Mouse (Mus musculus): ENCODE data around the gene Aldh3b1. TPM values are rescaled to one million over a fixed set of nuclear protein-coding genes. Genes with fewer than 3 reads are reported as not detected.
A peak's percentile ranks its signal among the peaks of the same experiment; 100 is the strongest.
"Not testable (repeated sequence)": the region's sequence is repeated elsewhere in the genome, so short reads cannot be mapped to it uniquely, and the experiment has no call there.

Gene Aldh3b1
- polyA plus RNA-seq, 1 experiment from 2014 or later, result 1.1 TPM

- 71% methylated on average over 5 of the region's 5 CpGs for WGBS
- not testable (repeated sequence) for H3K27ac ChIP-seq; H3K36me3 ChIP-seq (ENCODE audit: poor library complexity, severe bottlenecking); H3K4me1 ChIP-seq; H3K4me3 ChIP-seq; H3K4me2 ChIP-seq; H3K27me3 ChIP-seq; H3K9ac ChIP-seq; ATAC-seq; H3K9me3 ChIP-seq (replicated peaks)
Observed at GRCm38 (mm10) chr19:3957296-3958036, 27.9 kb upstream of the Aldh3b1 start.

DNA sequence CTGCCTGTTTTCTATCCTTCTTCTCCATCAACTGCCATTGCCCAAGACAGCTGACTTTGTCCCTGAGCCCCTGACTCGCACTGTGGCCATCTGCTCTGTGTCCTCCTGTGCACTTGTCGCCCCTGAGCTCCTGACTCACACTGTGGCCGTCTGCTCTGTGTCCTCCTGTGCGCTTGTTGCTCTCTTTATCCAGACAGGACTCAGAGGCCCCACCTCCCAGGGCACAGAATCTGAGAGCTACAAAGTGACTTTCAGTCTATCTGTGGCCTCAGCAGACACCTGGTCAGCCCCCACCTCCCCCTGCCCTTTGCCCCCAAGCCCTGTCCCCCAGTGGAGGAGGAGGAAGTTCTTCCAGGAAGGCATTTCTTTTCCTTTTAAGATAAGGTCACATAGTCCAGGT is 26.2 kb upstream of the Aldh3b1 start:
- Histone ChIP-seq H3K4me1 (no peaks in the 10 kb centered on the region), H3K9me3 (replicated peaks) (no peaks in the 10 kb centered on the region), H3K4me2 (no peak overlapping the region), H3K4me3 (no peak overlapping the region), H3K27ac (no peak overlapping the region), H3K36me3 (ENCODE audit: poor library complexity, severe bottlenecking) (no peaks in the 10 kb centered on the region), H3K27me3 (0 out of 2 replicates have a peak, but pooled peaks cover 3% of the 10 kb centered on the region), H3K9ac (no peak overlapping the region)
- 47% methylated on average over 4 of the region's 4 CpGs for WGBS
- ATAC-seq, result no peak

GRCm38 (mm10) chr19:3955033-3955432 is 25.4 kb upstream of the Aldh3b1 start:
- Histone ChIP-seq H3K36me3 (ENCODE audit: poor library complexity, severe bottlenecking) (no peaks in the 10 kb centered on the region), H3K9ac (no peak overlapping the region), H3K27me3 (0 out of 2 replicates have a peak, but pooled peaks cover 3% of the 10 kb centered on the region), H3K4me1 (no peaks in the 10 kb centered on the region), H3K27ac (no peak overlapping the region), H3K4me2 (no peak overlapping the region), H3K9me3 (replicated peaks) (no peaks in the 10 kb centered on the region), H3K4me3 (no peak overlapping the region)
- 78% methylated on average over 3 of the region's 3 CpGs for WGBS
- no peak for ATAC-seq

DNA sequence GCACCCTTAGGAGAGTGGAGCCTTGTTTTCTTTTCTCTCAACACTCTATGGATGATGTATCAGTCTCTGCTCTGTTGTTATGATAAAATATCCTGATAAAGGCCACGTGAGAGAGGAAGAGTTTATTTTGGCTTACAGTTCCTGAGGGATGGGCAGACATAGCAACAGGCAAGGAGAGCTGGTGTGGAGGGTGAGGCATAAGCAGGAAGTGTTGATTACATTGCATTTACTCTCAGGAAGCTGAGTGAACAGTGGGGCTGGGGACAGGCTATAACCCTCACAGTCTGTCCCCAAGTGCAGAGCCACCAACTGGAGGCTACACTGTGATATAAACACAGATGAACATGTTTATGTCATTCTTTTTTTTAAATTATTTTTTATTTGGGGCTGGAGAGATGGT is 22.5 kb upstream of the Aldh3b1 start:
- 0 out of 2 replicates have a peak, but pooled peaks cover 3% of the 10 kb centered on the region for H3K27me3 ChIP-seq
- H3K4me1 ChIP-seq, result no peaks in the 10 kb centered on the region
- no peaks in the 10 kb centered on the region for H3K9me3 ChIP-seq (replicated peaks)
- no peak overlapping the region for H3K9ac ChIP-seq
- no peaks in the 10 kb centered on the region for H3K36me3 ChIP-seq (ENCODE audit: poor library complexity, severe bottlenecking)
- no peak overlapping the region for H3K27ac ChIP-seq
- H3K4me3 ChIP-seq, result no peak overlapping the region
- H3K4me2 ChIP-seq, result no peak overlapping the region
- WGBS, result 63% methylated on average over 1 of the region's 1 CpGs
- ATAC-seq, result no peak

- ATAC-seq, result no peak
- no peak overlapping the region for H3K4me2 ChIP-seq
- H3K9me3 ChIP-seq (replicated peaks), result no peaks in the 10 kb centered on the region
- no peak overlapping the region for H3K9ac ChIP-seq
- no peaks in the 10 kb centered on the region for H3K36me3 ChIP-seq (ENCODE audit: poor library complexity, severe bottlenecking)
- H3K4me1 ChIP-seq, result no peaks in the 10 kb centered on the region
- 0 out of 2 replicates have a peak, but pooled peaks cover 3% of the 10 kb centered on the region for H3K27me3 ChIP-seq
- H3K4me3 ChIP-seq, result no peak overlapping the region
- H3K27ac ChIP-seq, result no peak overlapping the region
Observed at GRCm38 (mm10) chr19:3951461-3951860, 21.9 kb upstream of the Aldh3b1 start.

- Histone ChIP-seq H3K4me1 (no peaks in the 10 kb centered on the region), H3K4me3 (no peak overlapping the region), H3K9ac (no peak overlapping the region), H3K4me2 (no peak overlapping the region), H3K9me3 (replicated peaks) (no peaks in the 10 kb centered on the region), H3K27me3 (no peaks in the 10 kb centered on the region), H3K36me3 (ENCODE audit: poor library complexity, severe bottlenecking) (no peaks in the 10 kb centered on the region), H3K27ac (no peak overlapping the region)
- WGBS, result 68% methylated on average over 3 of the region's 3 CpGs
- no peak for ATAC-seq
Observed at GRCm38 (mm10) chr19:3950331-3950730, 20.7 kb upstream of the Aldh3b1 start.

DNA sequence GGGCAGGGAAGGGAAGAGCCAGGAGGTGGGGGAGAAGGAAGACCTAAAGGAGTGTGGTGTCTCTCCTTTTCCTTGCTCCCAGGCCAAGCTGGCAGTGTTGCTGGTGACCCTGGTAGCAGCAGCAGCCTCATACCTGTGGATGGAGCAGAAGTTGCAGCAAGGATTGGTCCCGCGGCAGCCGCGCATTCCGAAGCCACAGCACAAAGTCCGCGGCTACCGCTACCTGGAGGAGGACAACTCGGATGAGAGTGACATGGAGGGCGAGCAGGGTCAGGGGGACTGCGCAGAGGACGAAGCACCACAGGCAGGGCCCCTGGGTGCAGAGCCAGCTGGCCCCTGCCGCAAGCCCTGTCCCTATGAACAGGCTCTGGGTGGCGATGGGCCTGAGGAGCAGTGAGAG is 18.9 kb upstream of the Aldh3b1 start:
- no peaks in the 10 kb centered on the region for H3K9me3 ChIP-seq (replicated peaks)
- no peak for ATAC-seq
- WGBS, result 72% methylated on average over 9 of the region's 14 CpGs
- 0 out of 2 replicates have a peak, but pooled peaks cover 4% of the 10 kb centered on the region for H3K27me3 ChIP-seq
- H3K4me1 ChIP-seq, result no peaks in the 10 kb centered on the region
- no peak overlapping the region for H3K4me3 ChIP-seq
- no peaks in the 10 kb centered on the region for H3K36me3 ChIP-seq (ENCODE audit: poor library complexity, severe bottlenecking)
- H3K27ac ChIP-seq, result no peak overlapping the region
- no peak overlapping the region for H3K4me2 ChIP-seq
- no peak overlapping the region for H3K9ac ChIP-seq

- Histone ChIP-seq H3K9me3 (replicated peaks) (no peaks in the 10 kb centered on the region), H3K36me3 (ENCODE audit: poor library complexity, severe bottlenecking) (no peaks in the 10 kb centered on the region), H3K27me3 (0 out of 2 replicates have a peak, but pooled peaks cover 4% of the 10 kb centered on the region), H3K27ac (no peak overlapping the region), H3K9ac (no peak overlapping the region), H3K4me1 (no peaks in the 10 kb centered on the region), H3K4me3 (no peak overlapping the region), H3K4me2 (no peak overlapping the region)
- 75% methylated on average over 3 of the region's 3 CpGs for WGBS
- ATAC-seq, result no peak
Observed at GRCm38 (mm10) chr19:3947813-3948212, 18.2 kb upstream of the Aldh3b1 start.

- peak; percentile 75 for ATAC-seq
- Histone ChIP-seq H3K4me1 (no peaks in the 10 kb centered on the region), H3K27me3 (0 out of 2 replicates have a peak, but pooled peaks cover 4% of the 10 kb centered on the region), H3K9ac (no peak overlapping the region), H3K27ac (no peak overlapping the region), H3K4me2 (no peak overlapping the region), H3K4me3 (no peak overlapping the region), H3K9me3 (replicated peaks) (no peaks in the 10 kb centered on the region), H3K36me3 (ENCODE audit: poor library complexity, severe bottlenecking) (no peaks in the 10 kb centered on the region)
- WGBS, result 14% methylated on average over 2 of the region's 2 CpGs
Observed at GRCm38 (mm10) chr19:3946715-3947114, 17.1 kb upstream of the Aldh3b1 start.

DNA sequence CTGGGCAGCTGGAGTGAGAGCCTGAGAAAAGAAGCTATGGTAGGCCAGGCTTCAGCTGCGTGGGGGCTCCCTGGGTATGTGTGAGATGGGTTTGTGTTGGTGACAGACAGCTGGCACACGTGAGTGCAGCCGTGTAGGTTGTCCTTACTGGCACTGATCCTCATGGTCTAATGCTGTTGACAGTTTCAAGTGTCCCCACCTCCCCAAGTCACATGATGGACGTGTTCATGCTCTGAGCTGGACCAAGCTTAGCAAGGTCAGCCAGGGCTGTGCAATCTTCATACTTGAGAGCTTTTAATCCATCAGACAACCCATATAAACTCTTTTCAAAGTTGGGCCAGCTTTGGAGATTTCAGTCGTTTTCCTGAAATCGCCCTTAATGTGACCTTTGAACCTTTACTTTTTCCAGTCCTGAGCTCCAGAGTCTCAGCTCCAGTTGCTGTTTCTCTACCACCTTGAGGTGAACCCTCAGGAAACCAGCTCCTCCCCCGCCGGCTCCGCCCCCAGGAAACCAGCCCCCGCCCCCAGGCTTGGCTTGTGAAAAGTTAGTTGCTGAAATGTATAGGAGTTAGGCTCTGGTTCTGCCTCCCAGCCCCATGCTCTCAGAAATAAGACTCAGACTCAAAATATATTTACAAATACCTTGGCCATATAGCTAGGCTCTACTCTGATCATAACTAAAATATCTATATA is 16.4 kb upstream of the Aldh3b1 start:
- Histone ChIP-seq H3K27me3 (0 out of 2 replicates have a peak, but pooled peaks cover 4% of the 10 kb centered on the region), H3K9me3 (replicated peaks) (no peaks in the 10 kb centered on the region), H3K27ac (no peak overlapping the region), H3K4me2 (no peak overlapping the region), H3K4me1 (no peaks in the 10 kb centered on the region), H3K9ac (no peak overlapping the region), H3K4me3 (no peak overlapping the region), H3K36me3 (ENCODE audit: poor library complexity, severe bottlenecking) (no peaks in the 10 kb centered on the region)
- ATAC-seq, result no peak
- WGBS, result 40% methylated on average over 10 of the region's 10 CpGs

DNA sequence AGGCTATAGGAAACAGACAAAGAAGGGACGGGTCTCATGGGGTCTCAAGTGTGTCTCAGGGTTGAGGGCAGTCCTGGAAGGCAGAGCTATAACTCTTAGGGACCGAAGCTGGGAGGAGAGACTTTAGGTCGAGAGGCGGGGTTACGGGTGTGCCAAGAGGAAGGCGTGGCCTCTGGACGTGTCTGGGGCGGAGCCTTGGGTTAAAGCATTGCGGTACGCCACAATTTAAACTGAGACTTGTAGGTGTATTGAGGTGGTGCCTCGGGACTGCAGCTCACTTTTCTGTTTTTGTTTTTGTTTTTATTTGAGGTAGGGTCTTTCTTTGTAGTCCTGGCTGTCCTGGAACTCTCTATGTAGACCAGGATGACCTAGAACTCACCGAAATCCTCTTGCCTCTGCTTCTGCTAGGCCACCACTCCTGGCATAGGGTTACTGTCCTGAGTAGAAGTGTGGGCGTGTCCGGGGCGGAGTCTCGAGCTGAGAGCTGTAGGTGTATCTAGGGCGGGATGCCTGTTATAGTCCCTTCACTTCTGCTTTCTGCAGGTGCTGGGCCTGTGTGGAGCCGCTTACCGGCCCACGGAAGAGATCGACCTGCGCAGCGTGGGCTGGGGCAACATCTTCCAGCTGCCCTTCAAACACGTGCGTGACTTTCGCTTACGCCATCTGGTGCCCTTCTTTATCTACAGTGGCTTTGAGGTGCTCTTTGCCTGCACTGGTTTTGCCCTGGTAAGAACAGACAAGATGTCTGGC is 13.6 kb upstream of the Aldh3b1 start:
- Histone ChIP-seq H3K4me3 (no peak overlapping the region), H3K27ac (no peak overlapping the region), H3K4me2 (no peak overlapping the region), H3K27me3 (0 out of 2 replicates have a peak, but pooled peaks cover 4% of the 10 kb centered on the region), H3K9me3 (replicated peaks) (no peaks in the 10 kb centered on the region), H3K4me1 (no peaks in the 10 kb centered on the region), H3K36me3 (ENCODE audit: poor library complexity, severe bottlenecking) (no peaks in the 10 kb centered on the region), H3K9ac (no peak overlapping the region)
- no peak for ATAC-seq
- 27% methylated on average over 27 of the region's 27 CpGs for WGBS

DNA sequence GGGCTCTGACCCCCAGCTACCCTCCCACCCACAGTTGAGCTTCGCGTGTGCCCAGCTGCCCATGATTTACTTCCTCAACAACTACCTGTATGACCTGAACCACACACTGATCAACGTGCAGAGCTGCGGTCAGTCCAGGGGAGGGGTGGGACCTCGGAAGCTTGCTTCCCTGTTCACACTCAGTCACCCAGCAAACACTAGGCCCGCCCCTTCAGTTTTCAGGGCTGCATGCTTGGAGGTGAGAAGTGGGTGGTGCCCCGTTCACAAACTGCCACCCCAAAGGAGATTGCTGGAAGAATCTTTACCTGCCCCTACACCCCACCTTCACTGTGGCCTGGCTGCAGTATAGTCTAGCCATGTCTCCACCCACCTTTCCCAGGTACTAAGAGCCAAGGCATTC is 12.7 kb upstream of the Aldh3b1 start:
- Histone ChIP-seq H3K4me3 (no peak overlapping the region), H3K4me2 (no peak overlapping the region), H3K9me3 (replicated peaks) (no peaks in the 10 kb centered on the region), H3K27ac (no peak overlapping the region), H3K27me3 (0 out of 2 replicates have a peak, but pooled peaks cover 4% of the 10 kb centered on the region), H3K36me3 (ENCODE audit: poor library complexity, severe bottlenecking) (no peaks in the 10 kb centered on the region), H3K9ac (no peak overlapping the region), H3K4me1 (no peaks in the 10 kb centered on the region)
- no peak for ATAC-seq
- 88% methylated on average over 7 of the region's 7 CpGs for WGBS

Measured in forebrain, embryonic 13.5 days (tissue).